Mouse (Mus musculus) MEL (cell line): Measurements from ENCODE around the gene Marf1. TPM values are rescaled to one million over a fixed set of nuclear protein-coding genes. Genes with fewer than 3 reads are reported as not detected.

Experiments
- DNase-seq: peaks from one replicate; pipeline ENCODE4 v3.0.0; 2011; ENCODE audit warnings: low read depth, low spot score
- H3K27ac ChIP-seq: 2 replicates; pipeline ENCODE4 v1.5.1; 2012; ENCODE audit warnings: low read depth, mild to moderate bottlenecking, control low read depth, low read length, moderate library complexity; ENCODE audit not compliant: control insufficient read depth
- H3K27me3 ChIP-seq, 2 experiments: fragments of 150-350 bp in 1 of 2; sonication (generic) in 1 of 2; 2 replicates each; pipeline ENCODE4 v1.6.1; 2012; ENCODE audit warnings: low read length in 2 of 2, mild to moderate bottlenecking in 2 of 2, improper control_type of control experiment in 1 of 2, moderate library complexity in 1 of 2; ENCODE audit not compliant: insufficient read depth in 2 of 2, control insufficient read depth in 1 of 2
- H3K36me3 ChIP-seq, 2 experiments: 2 replicates each; pipeline ENCODE4 v1.6.1; 2012 to 2014; ENCODE audit warnings: low read length in 2 of 2, improper control_type of control experiment in 1 of 2, inconsistent platforms in 1 of 2, mild to moderate bottlenecking in 1 of 2; ENCODE audit not compliant: insufficient read depth in 2 of 2, control insufficient read depth in 1 of 2
- H3K4me1 ChIP-seq, 2 experiments: fragments of 150-350 bp in 1 of 2; sonication (generic) in 1 of 2; 2 replicates each; pipeline ENCODE4 v1.6.1; 2012; ENCODE audit warnings: low read length in 2 of 2, improper control_type of control experiment in 1 of 2, mild to moderate bottlenecking in 1 of 2; ENCODE audit not compliant: insufficient read depth in 2 of 2, control insufficient read depth in 1 of 2
- H3K4me3 ChIP-seq, 2 experiments: fragments of 150-350 bp in 1 of 2; sonication (generic) in 1 of 2; 2 replicates each; pipeline ENCODE4 v1.5.1; 2012; ENCODE audit warnings: low read depth in 2 of 2, low read length in 2 of 2, mild to moderate bottlenecking in 2 of 2, moderate library complexity in 2 of 2, control low read depth in 1 of 2, improper control_type of control experiment in 1 of 2; ENCODE audit not compliant: control insufficient read depth in 1 of 2, insufficient read depth in 1 of 2
- H3K79me2 ChIP-seq: 2 replicates; pipeline ENCODE4 v1.6.1; 2012; ENCODE audit warnings: mild to moderate bottlenecking, low read length, moderate library complexity; ENCODE audit not compliant: control insufficient read depth, poor library complexity, insufficient read depth
- H3K9ac ChIP-seq: 2 replicates; pipeline ENCODE4 v1.6.1; 2012; ENCODE audit warnings: low read depth, mild to moderate bottlenecking, control low read depth, low read length, moderate library complexity; ENCODE audit not compliant: control insufficient read depth, poor library complexity, severe bottlenecking
- H3K9me3 ChIP-seq: fragments of 150-350 bp; sonication (generic); replicated peaks from 2 replicates; pipeline ENCODE4 v1.6.1; 2012; ENCODE audit warnings: mild to moderate bottlenecking, low read length, improper control_type of control experiment, moderate library complexity; ENCODE audit not compliant: insufficient read depth
- BHLHE40 ChIP-seq: IDR thresholded peaks from 2 replicates; pipeline ENCODE4 v1.6.1; 2012; ENCODE audit warnings: low read depth, mild to moderate bottlenecking, inconsistent platforms, low read length, improper control_type of control experiment, borderline replicate concordance
- CHD1 ChIP-seq: IDR thresholded peaks from 2 replicates; pipeline ENCODE4 v1.6.1; 2012; ENCODE audit warnings: low read depth, mild to moderate bottlenecking, inconsistent platforms, low read length, improper control_type of control experiment
- E2F4 ChIP-seq: IDR thresholded peaks from 2 replicates; pipeline ENCODE4 v1.6.1; 2011; ENCODE audit warnings: low read depth, low read length, improper control_type of control experiment, borderline replicate concordance
- EP300 ChIP-seq, 2 experiments: IDR thresholded peaks; 2 replicates each; pipeline ENCODE4 v1.6.1; 2011; ENCODE audit warnings: improper control_type of control experiment in 2 of 2, low read length in 2 of 2, low read depth in 1 of 2, mild to moderate bottlenecking in 1 of 2
- ETS1 ChIP-seq: IDR thresholded peaks from 2 replicates; pipeline ENCODE4 v1.6.1; 2012; ENCODE audit warnings: low read depth, mild to moderate bottlenecking, inconsistent platforms, low read length, improper control_type of control experiment, moderate library complexity
- GABPA ChIP-seq: IDR thresholded peaks from 2 replicates; pipeline ENCODE4 v1.6.1; 2012; ENCODE audit warnings: low read depth, mild to moderate bottlenecking, inconsistent platforms, low read length, improper control_type of control experiment, moderate library complexity
- GATA1 ChIP-seq: IDR thresholded peaks from 2 replicates; pipeline ENCODE4 v1.6.1; 2011; ENCODE audit warnings: low read depth, low read length, improper control_type of control experiment
- MXI1 ChIP-seq: IDR thresholded peaks from 2 replicates; pipeline ENCODE4 v1.6.1; 2011; ENCODE audit warnings: mild to moderate bottlenecking, low read depth, low read length, improper control_type of control experiment
- MYC ChIP-seq: IDR thresholded peaks from 2 replicates; pipeline ENCODE4 v1.6.1; 2011; ENCODE audit warnings: low read depth, mild to moderate bottlenecking, low read length, improper control_type of control experiment, moderate library complexity
- NELFE ChIP-seq: IDR thresholded peaks from 2 replicates; pipeline ENCODE4 v1.6.1; 2011; ENCODE audit warnings: low read depth, low read length, improper control_type of control experiment
- NRF1 ChIP-seq: IDR thresholded peaks from 2 replicates; pipeline ENCODE4 v1.6.1; 2014; ENCODE audit warnings: low read depth, mild to moderate bottlenecking, inconsistent platforms, low read length, improper control_type of control experiment, moderate library complexity; ENCODE audit not compliant: poor library complexity, insufficient read depth, severe bottlenecking
- POLR2AphosphoS2 ChIP-seq: IDR thresholded peaks from 2 replicates; pipeline ENCODE4 v1.6.1; 2011; ENCODE audit warnings: low read length, improper control_type of control experiment
- POLR2AphosphoS5 ChIP-seq: IDR thresholded peaks from 2 replicates; pipeline ENCODE4 v1.6.1; 2012; ENCODE audit warnings: low read depth, borderline replicate concordance, mild to moderate bottlenecking, inconsistent platforms, low read length, moderate library complexity, mixed read lengths
- RAD21 ChIP-seq: IDR thresholded peaks from 2 replicates; pipeline ENCODE4 v1.6.1; 2011; ENCODE audit warnings: mild to moderate bottlenecking, low read depth, low read length, improper control_type of control experiment
- RCOR1 ChIP-seq: IDR thresholded peaks from 2 replicates; pipeline ENCODE4 v1.6.1; 2012; ENCODE audit warnings: low read depth, mild to moderate bottlenecking, inconsistent platforms, low read length, improper control_type of control experiment
- SIN3A ChIP-seq: IDR thresholded peaks from 2 replicates; pipeline ENCODE4 v1.6.1; 2012; ENCODE audit warnings: low read length, improper control_type of control experiment, inconsistent platforms
- SMC3 ChIP-seq: IDR thresholded peaks from 2 replicates; pipeline ENCODE4 v1.6.1; 2011; ENCODE audit warnings: low read depth, low read length, improper control_type of control experiment
- TBP ChIP-seq: IDR thresholded peaks from 2 replicates; pipeline ENCODE4 v1.8.0; 2011; ENCODE audit warnings: low read depth, low read length, improper control_type of control experiment
- ZC3H11A ChIP-seq: IDR thresholded peaks from 2 replicates; pipeline ENCODE4 v1.6.1; 2012; ENCODE audit warnings: low read depth, mild to moderate bottlenecking, inconsistent platforms, low read length, improper control_type of control experiment
- ZMIZ1 ChIP-seq: IDR thresholded peaks from 2 replicates; pipeline ENCODE4 v1.6.1; 2012; ENCODE audit warnings: low read depth, mild to moderate bottlenecking, inconsistent platforms, low read length, improper control_type of control experiment, moderate library complexity
- ZNF384 ChIP-seq: IDR thresholded peaks from 2 replicates; pipeline ENCODE4 v1.6.1; 2012; ENCODE audit warnings: low read depth, mild to moderate bottlenecking, inconsistent platforms, low read length, improper control_type of control experiment
- polyA plus RNA-seq, 2 experiments: library from polyadenylated mRNA; stranded (reverse) in 1 of 2; unstranded in 1 of 2; fragments of >175 nt in 1 of 2; fragments of >200 nt in 1 of 2; gene quantifications; 2 replicates each; pipeline versions ENCODE4 v1.2.1 to v1.2.4; 2012; ENCODE audit warnings: low replicate concordance in 2 of 2, low read depth in 1 of 2; ENCODE audit not compliant: insufficient read length in 2 of 2, insufficient read depth in 1 of 2, missing spikeins in 1 of 2
- total RNA-seq: library from RNA; depleted of rRNA; stranded (reverse); fragments of 300-350 nt; gene quantifications from 2 replicates; pipeline ENCODE4 v1.2.3, GENCODE M21; 2012

The Marf1 gene
- total and polyA plus RNA-seq, 3 experiments: 8.7 to 16.2 TPM; not detected in 1

DNA sequence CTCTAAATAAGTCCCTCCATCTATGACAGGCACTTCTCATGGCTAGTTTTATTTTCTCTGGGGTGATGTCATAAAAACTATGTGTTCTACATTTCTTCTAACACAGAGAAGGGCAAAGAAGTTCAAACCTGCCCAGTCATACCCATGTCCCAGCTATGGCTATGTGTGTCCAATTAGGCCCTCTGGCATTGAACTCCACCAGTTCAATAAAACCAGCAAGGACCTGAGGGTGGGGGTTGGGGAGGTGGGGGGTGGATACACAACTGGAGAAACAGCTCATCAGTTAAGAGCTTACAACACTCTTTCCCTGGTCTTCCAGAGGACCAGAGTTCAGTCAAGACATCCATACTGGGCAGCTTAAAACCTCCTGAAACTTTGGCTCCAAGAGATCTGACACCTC, 24.0 kb downstream of the Marf1 start:
- H3K27ac ChIP-seq: no peak overlapping the region
- no peaks in the 10 kb centered on the region for H3K27me3 ChIP-seq
- H3K9me3 ChIP-seq: no peaks in the 10 kb centered on the region
- H3K4me3 ChIP-seq: no peak overlapping the region
- no peak for TF ChIP-seq TBP
- TF ChIP-seq RCOR1: no peak
- TF ChIP-seq E2F4: no peak
- no peak for TF ChIP-seq SMC3
- TF ChIP-seq CHD1: no peak
- TF ChIP-seq BHLHE40: no peak
- no peak for TF ChIP-seq ZC3H11A
- no peak for TF ChIP-seq GABPA
- no peak for TF ChIP-seq RAD21
- TF ChIP-seq MXI1: no peak
- no peak for TF ChIP-seq NELFE
- no peak for TF ChIP-seq SIN3A
- TF ChIP-seq GATA1: no peak
- H3K79me2 ChIP-seq: no peaks in the 10 kb centered on the region
- peaks cover 0 to 8% of the 10 kb centered on the region in 2 experiments; a peak in 2 of 4 replicates for H3K36me3 ChIP-seq
- DNase-seq: no peak
- no peaks in the 10 kb centered on the region for H3K4me1 ChIP-seq
- H3K9ac ChIP-seq: no peak overlapping the region

DNA sequence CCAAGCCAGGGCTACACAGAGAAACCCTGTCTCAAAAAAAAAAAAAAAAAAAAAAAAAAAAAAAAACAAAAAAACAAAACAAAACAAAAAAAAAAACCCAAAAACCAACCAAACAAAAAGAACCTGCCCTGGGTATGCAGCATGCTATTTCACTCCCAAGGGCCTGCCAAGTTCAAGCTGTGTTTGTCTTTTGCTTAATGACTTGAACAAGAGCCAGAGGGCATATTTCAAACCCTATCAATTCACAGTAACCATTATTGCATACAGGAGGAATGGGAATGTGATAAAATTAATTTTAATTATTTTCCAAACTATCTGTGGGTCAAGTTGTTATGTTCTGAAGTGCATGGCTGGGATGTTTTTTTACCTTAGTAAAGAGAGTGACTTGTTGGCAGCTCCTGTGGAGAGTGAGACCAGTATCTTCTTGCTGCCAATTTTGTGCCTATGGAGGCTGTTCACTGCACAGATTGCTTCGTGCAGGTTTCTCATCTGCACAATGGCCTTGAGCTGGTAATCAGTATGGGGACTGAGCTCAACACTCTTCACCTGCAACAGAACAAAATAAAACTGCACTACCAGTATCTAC, 25.1 kb downstream of the Marf1 start:
- H3K4me3 ChIP-seq: no peak overlapping the region
- no peak for TF ChIP-seq BHLHE40
- TF ChIP-seq ZNF384: no peak
- TF ChIP-seq POLR2AphosphoS5: no peak
- no peak for TF ChIP-seq ZC3H11A
- TF ChIP-seq ZMIZ1: no peak
- TF ChIP-seq MYC: no peak
- TF ChIP-seq ETS1: no peak
- TF ChIP-seq POLR2AphosphoS2: no peak
- TF ChIP-seq NRF1: no peak
- no peak for TF ChIP-seq EP300 (IDR thresholded peaks at IDR 0.05; ENCODE audit: low read depth in 1 of 2, low read length in 2 of 2)
- TF ChIP-seq, all 39 proteins: peak for 0
- Histone ChIP-seq H3K9me3 (no peaks in the 10 kb centered on the region), H3K27me3 (no peaks in the 10 kb centered on the region), H3K79me2 (no peaks in the 10 kb centered on the region), H3K27ac (no peak overlapping the region), H3K36me3 (peaks cover 0 to 8% of the 10 kb centered on the region in 2 experiments; a peak in 2 of 4 replicates), H3K9ac (no peak overlapping the region), H3K4me1 (no peaks in the 10 kb centered on the region)
- DNase-seq: no peak
